Mouse (Mus musculus) E14TG2a.4 (cell line): ENCODE results near the gene Sde2.

Experiments
- H3K27me3 ChIP-seq: 2 replicates; pipeline ENCODE4 v1.6.1; 2014; ENCODE audit warnings: low read length, control low read depth; ENCODE audit not compliant: insufficient read depth
- H3K36me3 ChIP-seq: 2 replicates; pipeline ENCODE4 v1.6.1; 2014; ENCODE audit warnings: low read length, control low read depth; ENCODE audit not compliant: insufficient read depth
- H3K4me1 ChIP-seq: replicated peaks from 2 replicates; pipeline ENCODE4 v1.6.1; 2014; ENCODE audit warnings: low read depth, low read length, control low read depth
- H3K4me3 ChIP-seq: replicated peaks from 2 replicates; pipeline ENCODE4 v1.5.1; 2014; ENCODE audit warnings: mild to moderate bottlenecking, low read length
- H3K9me3 ChIP-seq: 2 replicates; pipeline ENCODE4 v1.6.1; 2014; ENCODE audit warnings: low read length, control low read depth
- CTCF ChIP-seq: conservative IDR thresholded peaks from 2 replicates; pipeline ENCODE4 v1.5.1; 2014; ENCODE audit warnings: low read length
- NANOG ChIP-seq: IDR thresholded peaks from 2 replicates; pipeline ENCODE4 v1.6.1; 2014; ENCODE audit warnings: borderline replicate concordance, low read length, mixed read lengths
- POU5F1 ChIP-seq: IDR thresholded peaks from 2 replicates; pipeline ENCODE4 v1.6.1; 2014; ENCODE audit warnings: low read length, borderline replicate concordance

Sde2 gene

DNA sequence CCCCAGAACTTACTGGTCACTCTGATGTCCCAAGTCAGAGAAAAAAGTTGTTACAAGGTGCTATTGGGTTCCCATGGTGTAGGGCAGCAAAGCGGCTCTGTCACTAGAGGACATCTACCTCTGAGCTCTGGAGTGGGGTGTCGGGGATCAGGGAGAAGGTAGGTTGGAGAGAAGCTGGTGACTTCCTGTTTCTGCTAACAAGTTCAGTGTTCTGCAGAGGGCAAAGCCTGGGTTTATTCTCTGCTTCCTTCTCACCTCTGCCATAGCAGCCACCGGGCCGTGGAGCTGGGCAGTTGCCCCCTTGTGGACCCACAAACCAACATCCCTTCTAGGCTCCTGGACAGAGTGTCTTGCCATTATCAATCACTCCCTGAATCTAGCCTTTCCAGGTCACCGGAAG lies 61.9 kb downstream of the Sde2 start:
- peaks cover 81% of the 10 kb centered on the region for H3K4me1 ChIP-seq
- H3K4me3 ChIP-seq: 0 out of 2 replicates have a peak overlapping the region, but pooled peaks have one; percentile 0
- no peaks in the 10 kb centered on the region for H3K9me3 ChIP-seq
- no peaks in the 10 kb centered on the region; the same call in 1 of the 2 replicates for H3K27me3 ChIP-seq
- TF ChIP-seq POU5F1: no peak
- TF ChIP-seq CTCF: no peak
- TF ChIP-seq NANOG: no peak
- H3K36me3 ChIP-seq: peaks cover 16% of the 10 kb centered on the region

DNA sequence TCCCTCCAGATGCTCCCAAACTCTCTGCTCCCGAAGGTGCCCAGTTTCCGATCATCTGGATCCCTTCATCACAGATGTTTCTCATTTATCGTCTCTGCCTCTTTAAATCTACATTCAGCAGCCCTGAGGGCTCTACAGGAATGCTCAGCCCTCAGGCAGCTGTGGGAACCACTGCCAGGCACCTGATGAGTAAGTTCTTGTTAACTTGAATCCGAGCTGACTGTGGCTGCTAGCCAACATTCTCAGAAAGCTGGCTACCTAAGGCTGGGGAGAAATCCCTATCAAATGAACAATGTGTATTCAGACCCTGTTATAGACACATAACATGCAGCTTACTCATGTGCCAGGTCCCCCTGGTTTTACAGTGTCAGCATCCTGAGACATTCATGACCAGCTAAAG lies 62.9 kb downstream of the Sde2 start:
- Histone ChIP-seq H3K9me3 (no peaks in the 10 kb centered on the region), H3K4me1 (peaks cover 75% of the 10 kb centered on the region), H3K36me3 (peaks cover 6% of the 10 kb centered on the region), H3K4me3 (no peak overlapping the region), H3K27me3 (no peaks in the 10 kb centered on the region; the same call in 1 of the 2 replicates)
- no peak for TF ChIP-seq NANOG

DNA sequence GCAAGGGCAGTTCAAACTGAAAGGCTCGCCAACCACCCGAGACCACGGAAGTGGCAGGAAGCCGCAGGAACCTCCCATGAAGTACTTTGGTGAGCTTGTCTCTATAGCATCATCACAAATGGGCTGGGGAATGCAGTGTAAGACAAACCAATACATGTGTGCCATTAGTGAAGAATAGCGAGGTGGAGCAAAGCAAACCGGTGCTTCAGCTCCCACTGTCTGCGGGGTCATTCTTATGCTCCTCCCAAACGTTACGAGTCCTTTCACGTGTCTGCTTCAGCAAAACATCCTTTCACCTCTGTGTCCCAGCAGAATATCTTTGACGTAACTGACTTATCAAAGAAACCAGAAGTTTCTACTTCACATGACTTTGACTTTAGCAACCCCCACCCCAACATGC lies 65.5 kb downstream of the Sde2 start:
- H3K4me1 ChIP-seq: peaks cover 74% of the 10 kb centered on the region
- H3K27me3 ChIP-seq: no peaks in the 10 kb centered on the region; the same call in 1 of the 2 replicates
- H3K36me3 ChIP-seq: no peaks in the 10 kb centered on the region
- TF ChIP-seq NANOG (no peak), POU5F1 (no peak), CTCF (no peak)
- no peaks in the 10 kb centered on the region for H3K9me3 ChIP-seq
- no peak overlapping the region for H3K4me3 ChIP-seq

DNA sequence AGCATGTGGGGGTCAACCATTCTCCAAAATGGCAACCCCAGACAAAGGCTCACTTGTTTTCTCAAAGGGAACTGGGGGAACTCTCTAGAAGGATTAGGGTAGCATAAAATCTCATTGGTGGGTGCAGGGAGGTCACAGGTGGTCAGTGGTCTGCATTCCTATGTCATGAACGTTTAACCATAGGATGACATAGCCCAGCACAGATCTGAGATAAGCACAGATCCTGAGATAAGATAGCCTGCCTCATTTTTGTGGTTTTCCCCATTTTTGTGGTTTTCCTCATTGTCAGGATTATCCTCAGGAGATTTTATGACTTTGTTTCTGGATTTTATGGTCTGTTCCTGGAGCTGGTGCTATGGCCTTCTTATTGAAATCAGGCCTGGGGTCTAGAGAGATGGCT lies 66.1 kb downstream of the Sde2 start:
- H3K27me3 ChIP-seq: no peaks in the 10 kb centered on the region; the same call in 1 of the 2 replicates
- TF ChIP-seq NANOG: no peak
- no peak for TF ChIP-seq CTCF
- TF ChIP-seq POU5F1: no peak

More for the DNA sequence above, 66.1 kb downstream of the Sde2 start:
- Histone ChIP-seq H3K4me3 (no peak overlapping the region), H3K4me1 (peaks cover 74% of the 10 kb centered on the region), H3K36me3 (no peaks in the 10 kb centered on the region), H3K9me3 (no peaks in the 10 kb centered on the region)
